Mouse (Mus musculus): Measurements from ENCODE around the gene Dguok.

Dguok gene

DNA sequence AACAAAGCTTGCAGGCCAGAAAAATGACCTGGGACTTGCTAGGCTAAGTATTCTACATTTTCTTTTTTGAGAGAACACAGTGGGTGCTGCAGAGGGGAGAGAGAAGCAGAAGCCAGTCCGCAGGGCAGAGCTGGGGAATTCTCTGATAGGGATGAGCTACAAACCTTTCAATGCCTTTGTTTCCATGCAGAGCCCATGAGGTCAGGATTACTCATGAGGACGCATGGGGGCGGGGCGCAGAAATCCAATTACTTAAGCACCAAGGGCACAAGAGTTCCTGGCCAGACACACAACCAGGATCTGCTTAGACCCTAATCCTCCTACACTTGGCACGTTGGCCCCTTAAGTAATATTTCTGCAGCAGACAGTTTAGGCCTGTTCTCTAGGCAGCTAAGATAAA lies 71.6 kb downstream of the Dguok start:
- no peak for DNase-seq (ENCODE audit: extremely low read depth, low read depth)

DNA sequence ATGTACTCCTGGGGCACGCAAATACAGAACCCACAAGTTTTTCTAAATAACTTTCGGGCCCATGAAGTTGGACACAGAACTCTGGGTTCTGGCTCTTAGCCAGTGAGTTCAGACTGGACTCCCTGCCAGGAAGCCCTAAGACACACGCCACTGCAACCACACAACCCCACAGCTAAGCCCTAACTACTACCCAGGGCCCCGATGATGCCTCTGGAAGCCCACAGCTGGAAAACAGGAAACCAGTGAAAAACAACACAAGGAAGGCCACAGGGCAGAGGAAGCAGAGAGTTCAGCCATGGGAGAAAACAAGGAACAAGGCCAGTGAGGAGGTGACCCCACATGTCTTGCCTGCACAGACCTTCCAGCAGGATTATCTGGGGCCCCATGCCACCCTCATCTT lies 73.2 kb downstream of the Dguok start:
- no peak for DNase-seq (ENCODE audit: extremely low read depth, low read depth)

- no peak for DNase-seq (ENCODE audit: extremely low read depth, low read depth)
These were observed 73.8 kb downstream of the Dguok start for GRCm38 (mm10) chr6:83432966-83433365.
